Mouse (Mus musculus): ENCODE results near the gene Cdx4. TPM values are rescaled to one million over a fixed set of nuclear protein-coding genes. Genes with fewer than 3 reads are reported as not detected.

The Cdx4 gene
- polyA plus RNA-seq, 1 experiment, result not detected

Other genes starting within 250 kb of the Cdx4 start
- 0.08 and 0.13 TPM in 2 replicates for gene Nap1l2, start 134.8 kb upstream of the Cdx4 start, polyA plus RNA-seq (2012; rRNA removed)
- 0.72 and 1.0 TPM in 2 replicates for gene Chic1, start 35.1 kb downstream of the Cdx4 start, polyA plus RNA-seq (2012; rRNA removed)
- not detected in 2 replicates for gene Tsx, start 93.1 kb downstream of the Cdx4 start, polyA plus RNA-seq (2012; rRNA removed)
- gene Gm26992, start 100.6 kb downstream of the Cdx4 start, polyA plus RNA-seq (2012; rRNA removed), result not detected in 2 replicates